Mouse (Mus musculus) C2C12 (cell line): ENCODE results near the gene Prss35.

Source experiments
- CEBPB ChIP-seq: IDR thresholded peaks from one replicate; pipeline ENCODE4 v1.6.1; 2011; ENCODE audit warnings: low read depth, mild to moderate bottlenecking, control low read depth, moderate library complexity
- CTCF ChIP-seq: IDR thresholded peaks from one replicate; pipeline ENCODE4 v1.5.1; 2011; ENCODE audit not compliant: control insufficient read depth, insufficient read depth, insufficient read length
- FOSL1 ChIP-seq: IDR thresholded peaks from one replicate; pipeline ENCODE4 v1.8.0; 2011; ENCODE audit warnings: mild to moderate bottlenecking, low read length; ENCODE audit not compliant: poor library complexity, insufficient read depth, severe bottlenecking
- MAX ChIP-seq: IDR thresholded peaks from one replicate; pipeline ENCODE4 v1.6.1; 2011; ENCODE audit warnings: mild to moderate bottlenecking, control low read depth
- MYOD1 ChIP-seq: IDR thresholded peaks from one replicate; pipeline ENCODE4 v1.6.1; 2011; ENCODE audit warnings: low read depth; ENCODE audit not compliant: control insufficient read depth, insufficient read length
- MYOG ChIP-seq: IDR thresholded peaks from one replicate; pipeline ENCODE4 v1.6.1; 2011; ENCODE audit not compliant: control insufficient read depth, insufficient read length; ENCODE audit errors: extremely low read depth
- USF1 ChIP-seq: IDR thresholded peaks from one replicate; pipeline ENCODE4 v1.6.1; 2011; ENCODE audit warnings: low read depth, mild to moderate bottlenecking, control low read depth, moderate library complexity

GRCm38 (mm10) chr9:86726381-86726720 lies 17.1 kb upstream of the Prss35 start:
- TF ChIP-seq USF1 (no peak), CTCF (no peak), FOSL1 (no peak), MAX (no peak), MYOD1 (no peak), MYOG (no peak), CEBPB (no peak)
